ENCODE assay signal across 10 mouse cellular contexts in genomic region chr5:134740501-134741341, GRCm38 (mm10). TPM values are rescaled to one million over a fixed set of nuclear protein-coding genes. Genes with fewer than 3 reads are reported as not detected.
DNase-seq lines count a peak whose midpoint lies in the region; ATAC-seq lines count a peak whose summit lies in the region.
"Had no signal": no experiment of that assay in that cellular context is flagged by ENCODE, and none has a peak within 500 bp of the region (broad histone marks: within the 10 kb centered on the region; RNA-seq: fewer than 3 reads in every experiment).

No protein-coding gene starts in this region.

- H3K4me1 ChIP-seq in kidney, embryonic 14.5 days (ENCODE audit: control insufficient read depth, insufficient read depth, low read length) = peaks cover 4% of the 10 kb centered on the region; the same call in 1 of the 2 replicates
- H3K4me1 ChIP-seq in embryonic facial prominence, embryonic 15.5 days = peaks cover 54% of the 10 kb centered on the region
- H3K4me1 ChIP-seq in hindbrain, embryonic 13.5 days (replicated peaks) = peaks cover 23% of the 10 kb centered on the region

- peaks cover 2% of the 10 kb centered on the region; the same call in 1 of the 2 replicates for H3K27me3 ChIP-seq in kidney, embryonic 14.5 days (ENCODE audit: control insufficient read depth, insufficient read depth, low read length)
- H3K27me3 ChIP-seq in embryonic facial prominence, embryonic 15.5 days = no peaks in the 10 kb centered on the region
- H3K27me3 ChIP-seq in hindbrain, embryonic 13.5 days = peaks cover 10% of the 10 kb centered on the region

- WGBS in kidney, embryonic 14.5 days = 60% methylated on average over 11 of the region's 11 CpGs
- WGBS in embryonic facial prominence, embryonic 15.5 days = 43% methylated on average over 11 of the region's 11 CpGs
- WGBS in hindbrain, embryonic 13.5 days = 38% methylated on average over 11 of the region's 11 CpGs

- no peaks in the 10 kb centered on the region for H3K36me3 ChIP-seq in kidney, embryonic 14.5 days (ENCODE audit: control insufficient read depth, insufficient read depth, low read length)
- H3K36me3 ChIP-seq in embryonic facial prominence, embryonic 15.5 days = peaks cover 23% of the 10 kb centered on the region
- H3K36me3 ChIP-seq in hindbrain, embryonic 13.5 days = no peaks in the 10 kb centered on the region

- no peak overlapping the region for H3K27ac ChIP-seq in kidney, embryonic 14.5 days (ENCODE audit: low read depth, low read length)
- peak overlapping the region; percentile 69 for H3K27ac ChIP-seq in embryonic facial prominence, embryonic 15.5 days (replicated peaks)
- H3K27ac ChIP-seq in hindbrain, embryonic 13.5 days = peak overlapping the region; percentile 30
- H3K27ac ChIP-seq: liver, embryonic 14.5 days had no signal

- DNase-seq in kidney, adult 18-20 months = peak; percentile 11
- peak; percentile 53 for DNase-seq in lung, postnatal 25 days (ENCODE audit: low spot score)
- DNase-seq in adipocyte (ENCODE audit: low spot score) = no peak
- no peak for DNase-seq in adrenal gland, postnatal 10 days
- DNase-seq: thymus, postnatal 14 days had no signal

- no peak for ATAC-seq in kidney, embryonic 14.5 days (ENCODE audit: low FRiP score, low TSS enrichment)
- no peak; the same call in 1 of the 2 replicates for ATAC-seq in embryonic facial prominence, embryonic 15.5 days (ENCODE audit: insufficient number of reproducible peaks, low FRiP score, low TSS enrichment, low read depth)
- no peak for ATAC-seq in hindbrain, embryonic 13.5 days (ENCODE audit: low FRiP score)
- ATAC-seq in CD4-positive, CD25-positive, alpha-beta regulatory T cell, adult 4 months = no peak

- no peak overlapping the region for H3K9ac ChIP-seq in kidney, embryonic 14.5 days (ENCODE audit: low read depth, low read length)
- H3K9ac ChIP-seq in embryonic facial prominence, embryonic 15.5 days = no peak overlapping the region
- H3K9ac ChIP-seq in hindbrain, embryonic 13.5 days = peak overlapping the region; percentile 35; the same call in 1 of the 2 replicates
- H3K9ac ChIP-seq: liver, embryonic 14.5 days had no signal

- no peak overlapping the region for H3K4me2 ChIP-seq in kidney, embryonic 14.5 days (replicated peaks; ENCODE audit: low read depth, low read length)
- H3K4me2 ChIP-seq in embryonic facial prominence, embryonic 15.5 days (replicated peaks) = no peak overlapping the region
- no peak overlapping the region for H3K4me2 ChIP-seq in hindbrain, embryonic 13.5 days

- no peaks in the 10 kb centered on the region for H3K9me3 ChIP-seq in kidney, embryonic 14.5 days (ENCODE audit: control insufficient read depth, low read length)
- H3K9me3 ChIP-seq in embryonic facial prominence, embryonic 15.5 days (replicated peaks) = no peaks in the 10 kb centered on the region
- H3K9me3 ChIP-seq in hindbrain, embryonic 13.5 days = no peaks in the 10 kb centered on the region

- no peak overlapping the region for H3K4me3 ChIP-seq in kidney, embryonic 14.5 days (ENCODE audit: low read length)
- H3K4me3 ChIP-seq in embryonic facial prominence, embryonic 15.5 days (replicated peaks) = no peak overlapping the region
- no peak overlapping the region for H3K4me3 ChIP-seq in hindbrain, embryonic 13.5 days

RNA-seq across cellular contexts. Expression of gene Eln, which starts 6.4 kb away (rescaled TPM):
- 7.7 and 9.5 TPM in 2 replicates for polyA plus RNA-seq in kidney, embryonic 14.5 days (2014; fragmentation: Nextera tagmentation; extraction: Ambion mirVana)
- polyA plus RNA-seq in embryonic facial prominence, embryonic 15.5 days (2015; fragmentation: Nextera tagmentation; extraction: Ambion mirVana) = 289 and 312 TPM in 2 replicates
- 5.7 and 7.8 TPM in 2 replicates for polyA plus RNA-seq in hindbrain, embryonic 13.5 days (2015; fragmentation: Nextera tagmentation; extraction: Ambion mirVana)
- polyA plus RNA-seq in CD4-positive, CD25-positive, alpha-beta regulatory T cell, adult 4 months (2017; shearing (Covaris generic)) = not detected
- 1,000 to 10,000 TPM in 1 of 2 experiments, 100 to 1,000 TPM in 1; 255 to 1,124 TPM for total RNA-seq in adrenal gland, postnatal 10 days (2021)

RNA-seq across cellular contexts. Expression of gene Limk1, which starts 52.3 kb away (rescaled TPM):
- 6.7 and 9.1 TPM in 2 replicates for polyA plus RNA-seq in kidney, embryonic 14.5 days (2014; fragmentation: Nextera tagmentation; extraction: Ambion mirVana)
- polyA plus RNA-seq in embryonic facial prominence, embryonic 15.5 days (2015; fragmentation: Nextera tagmentation; extraction: Ambion mirVana) = 7.8 and 9.0 TPM in 2 replicates
- 21.6 and 23.4 TPM in 2 replicates for polyA plus RNA-seq in hindbrain, embryonic 13.5 days (2015; fragmentation: Nextera tagmentation; extraction: Ambion mirVana)
- polyA plus RNA-seq in CD4-positive, CD25-positive, alpha-beta regulatory T cell, adult 4 months (2017; shearing (Covaris generic)) = 1 to 10 TPM; 3.8 to 6.9 TPM
- 10 to 100 TPM; 17.9 to 20.5 TPM for total RNA-seq in adrenal gland, postnatal 10 days (2021)

Comparison
In these comparisons a context has a peak if more than half of its experiments do, and no peak if none do; other contexts are left out.
1. DNase-seq: peak in kidney, adult 18-20 months (single experiment) and lung, postnatal 25 days (single experiment); none in adipocyte (single experiment) and adrenal gland, postnatal 10 days (single experiment).
2. RNA of gene Eln, which starts 6.4 kb away (polyA plus RNA-seq): 289 to 312 TPM in embryonic facial prominence, embryonic 15.5 days; 7.7 to 9.5 TPM in kidney, embryonic 14.5 days, 5.7 to 7.8 TPM in hindbrain, embryonic 13.5 days and not detected in CD4-positive, CD25-positive, alpha-beta regulatory T cell, adult 4 months; every median in the first group is over 10 times any median in the second.